Mouse (Mus musculus): ENCODE measurements at regions not wholly inside any gene's neighbourhood (a gene's known extent, or its start where the extent isn't known, plus 50 kb on each side); places are given as distances from the start of the nearest gene placed in this dataset.

GRCm38 (mm10) chr17:4907181-4907752, 86.9 kb upstream of the Arid1b start:
- H3K36me3 ChIP-seq (ENCODE audit: insufficient read depth, low read length) = no peaks in the 10 kb centered on the region
- DNase-seq (ENCODE audit: low spot score) (peak; percentile 91), ATAC-seq (ENCODE audit: low FRiP score) (peak; percentile 69)
- peak overlapping the region; percentile 55 for H3K4me2 ChIP-seq (ENCODE audit: low read depth, low read length, poor library complexity, severe bottlenecking)
- no peaks in the 10 kb centered on the region for H3K9me3 ChIP-seq (ENCODE audit: low read length)
- H3K9ac ChIP-seq (replicated peaks; ENCODE audit: low read length, poor library complexity, severe bottlenecking) = peak overlapping the region; percentile 68; the same call in 1 of the 2 replicates
- H3K4me1 ChIP-seq (ENCODE audit: insufficient read depth, low read length) = peaks cover 5% of the 10 kb centered on the region; the same call in 1 of the 2 replicates
- no peak; the same call in 1 of the 2 replicates for TF ChIP-seq CTCF (IDR thresholded peaks at IDR 0.05)
- under 1% methylated on average over 14 of the region's 14 CpGs for WGBS
- H3K4me3 ChIP-seq (ENCODE audit: low read depth, low read length) = peak overlapping the region; percentile 50
- no peaks in the 10 kb centered on the region for H3K27me3 ChIP-seq (ENCODE audit: insufficient read depth, low read length)
- peak overlapping the region; percentile 96 for H3K27ac ChIP-seq (ENCODE audit: low read depth, low read length)

GRCm38 (mm10) chr17:4907841-4908571, 86.1 kb upstream of the Arid1b start:
- H3K4me3 ChIP-seq (ENCODE audit: low read depth, low read length) = peak overlapping the region; percentile 50
- H3K36me3 ChIP-seq (ENCODE audit: insufficient read depth, low read length) = no peaks in the 10 kb centered on the region
- H3K27me3 ChIP-seq (ENCODE audit: insufficient read depth, low read length) = no peaks in the 10 kb centered on the region
- H3K9ac ChIP-seq (replicated peaks; ENCODE audit: low read length, poor library complexity, severe bottlenecking) = peak overlapping the region; percentile 68
- DNase-seq (ENCODE audit: low spot score) (peak; percentile 95), ATAC-seq (ENCODE audit: low FRiP score) (peak; percentile 96)
- under 1% methylated on average over 44 of the region's 85 CpGs for WGBS
- H3K9me3 ChIP-seq (ENCODE audit: low read length) = no peaks in the 10 kb centered on the region
- H3K4me2 ChIP-seq (ENCODE audit: low read depth, low read length, poor library complexity, severe bottlenecking) = peak overlapping the region; percentile 55
- peaks cover 5% of the 10 kb centered on the region; the same call in 1 of the 2 replicates for H3K4me1 ChIP-seq (ENCODE audit: insufficient read depth, low read length)
- no peak for TF ChIP-seq CTCF (IDR thresholded peaks at IDR 0.05)
- peak overlapping the region; percentile 96 for H3K27ac ChIP-seq (ENCODE audit: low read depth, low read length)

GRCm38 (mm10) chr17:4908572-4908965, 85.6 kb upstream of the Arid1b start:
- Histone ChIP-seq H3K27me3 (ENCODE audit: insufficient read depth, low read length) (no peaks in the 10 kb centered on the region), H3K4me3 (ENCODE audit: low read depth, low read length) (peak overlapping the region; percentile 50), H3K4me1 (ENCODE audit: insufficient read depth, low read length) (peaks cover 5% of the 10 kb centered on the region; the same call in 1 of the 2 replicates), H3K9ac (replicated peaks; ENCODE audit: low read length, poor library complexity, severe bottlenecking) (peak overlapping the region; percentile 68), H3K4me2 (ENCODE audit: low read depth, low read length, poor library complexity, severe bottlenecking) (peak overlapping the region; percentile 55), H3K36me3 (ENCODE audit: insufficient read depth, low read length) (no peaks in the 10 kb centered on the region), H3K27ac (ENCODE audit: low read depth, low read length) (peak overlapping the region; percentile 96), H3K9me3 (ENCODE audit: low read length) (no peaks in the 10 kb centered on the region)
- TF ChIP-seq CTCF (IDR thresholded peaks at IDR 0.05) = no peak
- ATAC-seq (ENCODE audit: low FRiP score) (peak; percentile 54), DNase-seq (ENCODE audit: low spot score) (no peak)
- 3% methylated on average over 17 of the region's 17 CpGs for WGBS

GRCm38 (mm10) chr17:4910182-4910581, 84.0 kb upstream of the Arid1b start:
- no peaks in the 10 kb centered on the region for H3K9me3 ChIP-seq (ENCODE audit: low read length)
- H3K4me3 ChIP-seq (ENCODE audit: low read depth, low read length) = no peak overlapping the region
- ATAC-seq (ENCODE audit: low FRiP score) (no peak), DNase-seq (ENCODE audit: low spot score) (no peak)
- peaks cover 5% of the 10 kb centered on the region; the same call in 1 of the 2 replicates for H3K4me1 ChIP-seq (ENCODE audit: insufficient read depth, low read length)
- H3K9ac ChIP-seq (replicated peaks; ENCODE audit: low read length, poor library complexity, severe bottlenecking) = no peak overlapping the region
- 84% methylated on average over 5 of the region's 5 CpGs for WGBS
- TF ChIP-seq CTCF (IDR thresholded peaks at IDR 0.05) = no peak
- no peaks in the 10 kb centered on the region for H3K36me3 ChIP-seq (ENCODE audit: insufficient read depth, low read length)
- no peak overlapping the region for H3K4me2 ChIP-seq (ENCODE audit: low read depth, low read length, poor library complexity, severe bottlenecking)
- H3K27me3 ChIP-seq (ENCODE audit: insufficient read depth, low read length) = no peaks in the 10 kb centered on the region
- H3K27ac ChIP-seq (ENCODE audit: low read depth, low read length) = no peak overlapping the region

- no peak overlapping the region for H3K9ac ChIP-seq (replicated peaks; ENCODE audit: low read length, poor library complexity, severe bottlenecking)
- no peak overlapping the region for H3K4me3 ChIP-seq (ENCODE audit: low read depth, low read length)
- no peak for TF ChIP-seq CTCF (IDR thresholded peaks at IDR 0.05)
- DNase-seq (ENCODE audit: low spot score) (no peak), ATAC-seq (ENCODE audit: low FRiP score) (no peak)
- H3K27me3 ChIP-seq (ENCODE audit: insufficient read depth, low read length) = no peaks in the 10 kb centered on the region
- no peaks in the 10 kb centered on the region for H3K4me1 ChIP-seq (ENCODE audit: insufficient read depth, low read length)
- 85% methylated on average over 4 of the region's 4 CpGs for WGBS
- no peak overlapping the region for H3K4me2 ChIP-seq (ENCODE audit: low read depth, low read length, poor library complexity, severe bottlenecking)
- no peaks in the 10 kb centered on the region for H3K9me3 ChIP-seq (ENCODE audit: low read length)
- H3K27ac ChIP-seq (ENCODE audit: low read depth, low read length) = no peak overlapping the region
- H3K36me3 ChIP-seq (ENCODE audit: insufficient read depth, low read length) = no peaks in the 10 kb centered on the region
Measured at GRCm38 (mm10) chr17:4913001-4913400, 81.1 kb upstream of the Arid1b start.

- H3K27ac ChIP-seq (ENCODE audit: low read depth, low read length) = no peak overlapping the region
- ATAC-seq (ENCODE audit: low FRiP score) (no peak), DNase-seq (ENCODE audit: low spot score) (no peak)
- H3K9me3 ChIP-seq (ENCODE audit: low read length) = no peaks in the 10 kb centered on the region
- no peak overlapping the region for H3K4me3 ChIP-seq (ENCODE audit: low read depth, low read length)
- H3K36me3 ChIP-seq (ENCODE audit: insufficient read depth, low read length) = no peaks in the 10 kb centered on the region
- H3K9ac ChIP-seq (replicated peaks; ENCODE audit: low read length, poor library complexity, severe bottlenecking) = no peak overlapping the region
- 88% methylated on average over 6 of the region's 6 CpGs for WGBS
- H3K4me1 ChIP-seq (ENCODE audit: insufficient read depth, low read length) = no peaks in the 10 kb centered on the region
- TF ChIP-seq CTCF (IDR thresholded peaks at IDR 0.05) = no peak
- H3K27me3 ChIP-seq (ENCODE audit: insufficient read depth, low read length) = no peaks in the 10 kb centered on the region
- H3K4me2 ChIP-seq (ENCODE audit: low read depth, low read length, poor library complexity, severe bottlenecking) = no peak overlapping the region
Measured at GRCm38 (mm10) chr17:4919866-4920495, 74.2 kb upstream of the Arid1b start.
